Mouse (Mus musculus) erythroblast, embryonic 14.5 days (primary cell): ENCODE measurements around the gene Hoxc4.

Source experiments
- GATA1 ChIP-seq: IDR thresholded peaks from 2 replicates; pipeline ENCODE4 v1.6.1; 2012; ENCODE audit warnings: low read length, inconsistent platforms, mixed read lengths
- TAL1 ChIP-seq: IDR thresholded peaks from 3 replicates; pipeline ENCODE4 v1.6.1; 2012; ENCODE audit warnings: low read length, inconsistent platforms, mixed read lengths

DNA sequence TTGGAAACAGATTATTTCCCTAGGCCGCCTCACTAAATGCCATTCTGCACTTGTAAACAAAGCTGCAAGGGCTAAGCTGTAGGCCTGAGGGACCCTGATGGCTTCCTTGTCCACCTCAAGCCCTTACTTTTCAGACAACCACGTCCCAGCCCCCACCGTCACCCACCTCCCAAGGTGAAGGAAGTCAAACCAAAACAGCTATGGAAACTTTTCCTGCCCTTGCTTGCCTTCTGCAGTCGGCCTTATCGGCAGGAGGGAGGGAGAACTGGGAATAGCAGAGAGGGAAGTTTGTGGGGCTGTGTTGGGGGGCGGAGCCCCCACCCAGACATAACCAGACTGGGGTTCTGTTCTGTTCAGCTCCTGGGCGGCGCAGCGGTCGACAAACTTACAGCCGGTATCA, 26.5 kb upstream of the Hoxc4 start:
- TF ChIP-seq TAL1 = no peak
- no peak for TF ChIP-seq GATA1
